Mouse (Mus musculus): ENCODE data around the gene Homez.

Homez gene

GRCm38 (mm10) chr14:54868026-54868425 lies 2.7 kb downstream of the Homez start:
- 81% methylated on average over 4 of the region's 4 CpGs for WGBS

- 62% methylated on average over 5 of the region's 5 CpGs for WGBS
Measured at GRCm38 (mm10) chr14:54866936-54867335, 3.8 kb downstream of the Homez start.

- WGBS: 58% methylated on average over 3 of the region's 3 CpGs
Measured at GRCm38 (mm10) chr14:54866268-54866667, 4.5 kb downstream of the Homez start.

GRCm38 (mm10) chr14:54865626-54866025 lies 5.1 kb downstream of the Homez start:
- WGBS: 79% methylated on average over 5 of the region's 5 CpGs

- WGBS: 12% methylated on average over 21 of the region's 21 CpGs
Measured at GRCm38 (mm10) chr14:54864313-54865036, 6.3 kb downstream of the Homez start.

GRCm38 (mm10) chr14:54863501-54864312 lies 7.1 kb downstream of the Homez start:
- 1% methylated on average over 56 of the region's 56 CpGs for WGBS

- WGBS: 34% methylated on average over 2 of the region's 2 CpGs
Measured at GRCm38 (mm10) chr14:54860511-54860910, 10.2 kb downstream of the Homez start.

GRCm38 (mm10) chr14:54857891-54858290 lies 12.9 kb downstream of the Homez start:
- WGBS: 81% methylated on average over 9 of the region's 9 CpGs

GRCm38 (mm10) chr14:54856703-54857102 lies 14.1 kb downstream of the Homez start:
- WGBS: 86% methylated on average over 7 of the region's 7 CpGs

GRCm38 (mm10) chr14:54855726-54856125 lies 15.0 kb downstream of the Homez start:
- 92% methylated on average over 3 of the region's 3 CpGs for WGBS

GRCm38 (mm10) chr14:54843461-54843860 lies 27.3 kb downstream of the Homez start:
- 5% methylated on average over 4 of the region's 4 CpGs for WGBS

GRCm38 (mm10) chr14:54823716-54824115 lies 47.0 kb downstream of the Homez start:
- WGBS: 89% methylated on average over 1 of the region's 1 CpGs

- WGBS: 94% methylated on average over 2 of the region's 2 CpGs
Measured at GRCm38 (mm10) chr14:54822301-54822700, 48.5 kb downstream of the Homez start.

GRCm38 (mm10) chr14:54817791-54818190 lies 53.0 kb downstream of the Homez start:
- WGBS: 33% methylated on average over 2 of the region's 2 CpGs

- 78% methylated on average over 3 of the region's 3 CpGs for WGBS
Measured at GRCm38 (mm10) chr14:54815737-54816136, 55.0 kb downstream of the Homez start.

GRCm38 (mm10) chr14:54813991-54814390 lies 56.8 kb downstream of the Homez start, which contains the start of gene Rnf212b:
TSS of gene Rnf212b (plus strand) at chr14:54814141.
- WGBS: 86% methylated on average over 29 of the region's 29 CpGs

- 94% methylated on average over 3 of the region's 3 CpGs for WGBS
Measured at GRCm38 (mm10) chr14:54809668-54810033, 61.1 kb downstream of the Homez start.

- WGBS: 73% methylated on average over 4 of the region's 4 CpGs
Measured at GRCm38 (mm10) chr14:54808718-54809667, 61.8 kb downstream of the Homez start.

- 87% methylated on average over 4 of the region's 4 CpGs for WGBS
Measured at GRCm38 (mm10) chr14:54806124-54806523, 64.6 kb downstream of the Homez start.
